Mouse (Mus musculus) liver, adult 2 months (tissue): ENCODE results near the gene Asb18. TPM values are rescaled to one million over a fixed set of nuclear protein-coding genes. Genes with fewer than 3 reads are reported as not detected.

Experiments
- DNase-seq: peaks from one replicate; pipeline ENCODE4 v3.0.0-alpha.2; 2011; ENCODE audit warnings: low read depth, low spot score; ENCODE audit errors: extremely low read depth
- H3K27ac ChIP-seq: fragments of 200-500 bp; replicated peaks from 2 replicates; pipeline ENCODE4 v1.5.1; 2012; ENCODE audit warnings: low read depth, mild to moderate bottlenecking, control low read depth, inconsistent platforms, low read length; ENCODE audit not compliant: insufficient read depth
- H3K27me3 ChIP-seq: fragments of 200-500 bp; 2 replicates; pipeline ENCODE4 v1.6.1; 2012; ENCODE audit warnings: mild to moderate bottlenecking, moderate library complexity, low read length, inconsistent platforms; ENCODE audit not compliant: control insufficient read depth, insufficient read depth
- H3K36me3 ChIP-seq: fragments of 200-500 bp; 2 replicates; pipeline ENCODE4 v1.6.1; 2012; ENCODE audit warnings: low read length, inconsistent platforms; ENCODE audit not compliant: control insufficient read depth, insufficient read depth
- H3K4me1 ChIP-seq: fragments of 200-500 bp; 2 replicates; pipeline ENCODE4 v1.6.1; 2011; ENCODE audit warnings: low read length; ENCODE audit not compliant: control insufficient read depth, insufficient read depth
- H3K4me3 ChIP-seq: fragments of 200-500 bp; 2 replicates; pipeline ENCODE4 v1.5.1; 2011; ENCODE audit warnings: low read depth, mild to moderate bottlenecking, control low read depth, low read length, moderate library complexity; ENCODE audit not compliant: insufficient read depth
- H3K79me2 ChIP-seq: fragments of 200-500 bp; 2 replicates; pipeline ENCODE4 v1.6.1; 2012; ENCODE audit warnings: inconsistent platforms, mild to moderate bottlenecking, low read length, moderate library complexity; ENCODE audit not compliant: control insufficient read depth, insufficient read depth
- H3K9ac ChIP-seq: fragments of 200-500 bp; 2 replicates; pipeline ENCODE4 v1.6.1; 2012; ENCODE audit warnings: low read depth, mild to moderate bottlenecking, control low read depth, inconsistent platforms, low read length
- CTCF ChIP-seq: fragments of 200-500 bp; IDR thresholded peaks from 2 replicates; pipeline ENCODE4 v1.5.1; 2011; ENCODE audit warnings: low read depth, low read length, control low read depth
- POLR2A ChIP-seq: fragments of 200-500 bp; IDR thresholded peaks from 2 replicates; pipeline ENCODE4 v1.6.1; 2011; ENCODE audit warnings: low read length, control low read depth; ENCODE audit not compliant: insufficient read depth; ENCODE audit errors: extremely low read depth
- WGBS: fragments of 180-500 bp; shearing (Covaris S2); methylation state at CpG from one replicate; pipeline ENCODE4 v1.1.7; 2018; 5-methylcytosine and 5-hydroxymethylcytosine counted together
- polyA plus RNA-seq: library from polyadenylated mRNA; depleted of rRNA; stranded (reverse); fragments of >200 nt; gene quantifications from 2 replicates; pipeline ENCODE4 v1.2.3, GENCODE M21; 2012
- total RNA-seq: library from RNA; depleted of rRNA; stranded (reverse); fragments of >200 nt; gene quantifications from 2 replicates; pipeline ENCODE4 v1.2.3, GENCODE M21; 2014

The Asb18 gene
- total and polyA plus RNA-seq, 2 experiments: not detected

DNA sequence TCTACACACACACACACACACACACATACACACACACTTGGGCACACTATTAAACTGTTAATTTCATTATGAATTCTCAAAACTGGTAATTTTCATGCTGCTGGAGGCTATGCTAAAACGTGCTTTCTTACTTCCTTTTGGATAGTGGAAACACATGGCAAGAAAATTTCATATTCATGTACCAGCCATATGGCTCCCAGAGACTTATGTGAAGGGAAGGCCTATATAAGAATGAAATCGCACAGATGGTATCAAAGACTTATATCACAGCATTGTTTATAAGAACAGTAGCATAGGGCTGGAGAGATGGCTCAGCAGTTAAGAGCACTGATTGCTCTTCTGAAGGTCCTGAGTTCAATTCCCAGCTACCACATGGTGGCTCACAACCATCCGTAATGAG, 2.3 kb downstream of the Asb18 start:
- DNase-seq: no peak
- Histone ChIP-seq H3K36me3 (no peaks in the 10 kb centered on the region), H3K9ac (no peak overlapping the region), H3K27ac (no peak overlapping the region), H3K79me2 (no peaks in the 10 kb centered on the region), H3K4me3 (no peak overlapping the region), H3K27me3 (no peaks in the 10 kb centered on the region), H3K4me1 (no peaks in the 10 kb centered on the region)
- 80% methylated on average over 3 of the region's 3 CpGs for WGBS
- TF ChIP-seq POLR2A (no peak), CTCF (no peak)

DNA sequence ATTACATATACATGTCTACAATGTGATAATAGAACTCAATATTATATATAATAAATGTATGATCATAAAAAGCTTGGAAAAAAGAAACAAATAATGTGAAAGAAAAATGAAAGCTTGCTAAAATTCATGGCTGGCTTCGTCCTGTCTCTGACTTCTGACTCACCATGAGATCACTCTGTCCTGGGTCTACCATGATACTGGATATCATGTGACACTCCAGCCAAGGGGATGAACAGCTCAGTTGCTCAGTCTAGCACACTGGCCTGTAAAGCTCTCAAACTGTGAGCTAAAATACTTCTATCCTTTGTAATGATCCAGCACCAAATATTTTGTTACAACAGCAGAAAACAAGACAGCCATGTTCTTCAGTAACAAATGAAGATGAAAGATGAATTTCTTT, 4.4 kb downstream of the Asb18 start:
- no peak overlapping the region for H3K4me3 ChIP-seq
- no peaks in the 10 kb centered on the region for H3K36me3 ChIP-seq
- H3K4me1 ChIP-seq: no peaks in the 10 kb centered on the region
- TF ChIP-seq CTCF (no peak), POLR2A (no peak)
- H3K79me2 ChIP-seq: no peaks in the 10 kb centered on the region
- no peak for DNase-seq
- no peaks in the 10 kb centered on the region for H3K27me3 ChIP-seq
- no peak overlapping the region for H3K27ac ChIP-seq
- no peak overlapping the region for H3K9ac ChIP-seq
- WGBS: 79% methylated on average over 1 of the region's 1 CpGs

DNA sequence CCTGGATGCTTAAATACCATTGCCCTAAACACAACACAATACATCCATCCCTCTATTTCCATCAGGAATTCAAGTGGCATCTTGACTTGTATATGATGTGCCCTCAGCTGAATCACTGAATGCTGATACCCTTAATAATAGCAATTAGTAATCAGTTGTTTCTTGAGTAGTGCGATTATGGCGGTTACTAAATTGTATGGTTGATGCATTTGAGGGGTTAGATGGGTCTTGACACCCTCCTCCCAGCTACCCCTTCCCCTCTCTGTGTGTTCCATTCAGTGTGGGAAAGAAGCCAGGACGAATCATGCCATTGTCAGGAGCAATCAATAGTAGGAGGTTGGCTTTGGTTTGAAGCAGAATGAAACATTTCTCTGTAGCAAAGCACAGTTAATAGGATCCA, 5.3 kb downstream of the Asb18 start:
- H3K79me2 ChIP-seq: no peaks in the 10 kb centered on the region
- no peaks in the 10 kb centered on the region for H3K27me3 ChIP-seq
- WGBS: 78% methylated on average over 3 of the region's 3 CpGs

DNA sequence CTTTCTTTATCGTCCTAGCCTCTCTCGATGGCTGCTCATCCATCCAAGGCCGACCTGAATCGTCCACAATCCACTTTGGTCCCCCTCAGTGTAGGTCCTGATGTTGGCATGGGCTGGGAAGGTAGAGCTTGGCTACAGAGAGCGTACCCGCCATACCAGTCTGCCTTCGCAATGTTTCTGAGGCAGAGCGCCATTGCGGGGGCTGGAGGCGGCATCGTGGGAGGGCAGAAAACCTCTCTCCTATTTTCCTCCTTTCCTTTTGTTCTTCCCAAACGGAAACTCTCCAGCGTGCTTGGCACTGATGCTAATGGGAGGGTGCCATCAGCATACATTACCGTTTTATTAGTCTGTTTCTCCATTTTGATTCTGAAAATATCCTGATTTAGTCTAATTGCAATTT, 7.8 kb downstream of the Asb18 start:
- H3K36me3 ChIP-seq: no peaks in the 10 kb centered on the region
- no peak for TF ChIP-seq POLR2A
- no peak for TF ChIP-seq CTCF
- H3K27me3 ChIP-seq: no peaks in the 10 kb centered on the region
- DNase-seq: no peak
- no peaks in the 10 kb centered on the region for H3K4me1 ChIP-seq
- H3K79me2 ChIP-seq: no peaks in the 10 kb centered on the region
- no peak overlapping the region for H3K4me3 ChIP-seq
- no peak overlapping the region for H3K27ac ChIP-seq
- H3K9ac ChIP-seq: no peak overlapping the region
- 67% methylated on average over 14 of the region's 14 CpGs for WGBS

More for the DNA sequence above, 5.3 kb downstream of the Asb18 start:
- no peak for TF ChIP-seq CTCF
- TF ChIP-seq POLR2A: no peak
- H3K9ac ChIP-seq: no peak overlapping the region
- DNase-seq: no peak
- no peaks in the 10 kb centered on the region for H3K36me3 ChIP-seq
- no peaks in the 10 kb centered on the region for H3K4me1 ChIP-seq
- no peak overlapping the region for H3K27ac ChIP-seq
- H3K4me3 ChIP-seq: no peak overlapping the region

DNA sequence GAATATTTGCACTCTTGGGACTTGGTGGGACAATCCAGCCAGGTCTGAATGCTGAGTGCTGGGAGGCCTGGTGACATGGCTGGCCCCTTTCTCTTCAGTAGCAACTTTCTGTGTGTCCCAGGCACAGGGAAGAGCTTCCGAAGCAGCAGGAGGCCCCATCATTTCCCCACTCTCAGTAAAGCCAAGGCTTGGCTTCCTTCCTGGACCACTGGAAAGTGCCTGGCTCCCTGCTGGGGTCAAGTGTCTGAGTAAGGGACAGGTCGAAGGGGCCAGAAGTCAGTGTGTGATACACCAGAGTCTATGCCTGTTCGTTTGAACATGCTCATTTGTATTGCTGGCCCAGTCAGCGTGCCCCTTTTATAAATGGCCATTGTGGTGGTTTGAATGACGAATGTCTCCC, 13.5 kb downstream of the Asb18 start:
- H3K79me2 ChIP-seq: no peaks in the 10 kb centered on the region
- H3K27me3 ChIP-seq: no peaks in the 10 kb centered on the region
- no peak for TF ChIP-seq POLR2A
- no peak for TF ChIP-seq CTCF
- H3K36me3 ChIP-seq: no peaks in the 10 kb centered on the region
- H3K9ac ChIP-seq: no peak overlapping the region
- WGBS: 68% methylated on average over 5 of the region's 5 CpGs
- DNase-seq: no peak
- H3K4me3 ChIP-seq: no peak overlapping the region
- H3K4me1 ChIP-seq: no peaks in the 10 kb centered on the region
- H3K27ac ChIP-seq: no peak overlapping the region

DNA sequence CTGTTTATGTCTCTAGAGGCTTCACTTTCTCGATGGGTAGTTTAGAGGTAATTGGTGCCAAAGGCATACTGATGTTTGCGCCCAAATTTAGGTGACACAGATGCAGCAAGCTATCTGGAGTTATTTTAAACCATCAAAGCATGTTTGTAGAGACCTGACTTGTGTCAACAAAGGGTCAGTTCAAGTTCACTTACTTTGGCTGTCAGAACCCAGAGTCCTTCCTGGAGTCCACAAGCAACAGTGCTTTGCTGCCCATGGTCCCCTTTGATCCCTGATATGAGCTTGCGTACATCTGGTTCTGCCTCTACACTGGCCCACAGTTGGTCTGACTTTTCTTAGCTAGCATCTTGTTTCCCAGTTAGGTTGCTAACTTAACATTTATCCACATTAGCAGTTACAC, 14.6 kb downstream of the Asb18 start:
- DNase-seq: no peak
- H3K9ac ChIP-seq: no peak overlapping the region
- H3K27ac ChIP-seq: no peak overlapping the region
- no peaks in the 10 kb centered on the region for H3K36me3 ChIP-seq
- no peak for TF ChIP-seq POLR2A
- TF ChIP-seq CTCF: no peak
- no peaks in the 10 kb centered on the region for H3K27me3 ChIP-seq
- H3K4me1 ChIP-seq: no peaks in the 10 kb centered on the region
- H3K4me3 ChIP-seq: no peak overlapping the region
- 34% methylated on average over 3 of the region's 3 CpGs for WGBS
- H3K79me2 ChIP-seq: no peaks in the 10 kb centered on the region
